Mouse (Mus musculus) MEL (cell line): ENCODE measurements around the gene Pcsk4. TPM values are rescaled to one million over a fixed set of nuclear protein-coding genes. Genes with fewer than 3 reads are reported as not detected.
A peak's percentile ranks its signal among the peaks of the same experiment; 100 is the strongest.

ENCODE experiments used
- DNase-seq: peaks from one replicate; pipeline ENCODE4 v3.0.0; 2011; ENCODE audit warnings: low read depth, low spot score
- H3K27ac ChIP-seq: 2 replicates; pipeline ENCODE4 v1.5.1; 2012; ENCODE audit warnings: low read depth, mild to moderate bottlenecking, control low read depth, low read length, moderate library complexity; ENCODE audit not compliant: control insufficient read depth
- H3K27me3 ChIP-seq, 2 experiments: fragments of 150-350 bp in 1 of 2; sonication (generic) in 1 of 2; 2 replicates each; pipeline ENCODE4 v1.6.1; 2012; ENCODE audit warnings: low read length in 2 of 2, mild to moderate bottlenecking in 2 of 2, improper control_type of control experiment in 1 of 2, moderate library complexity in 1 of 2; ENCODE audit not compliant: insufficient read depth in 2 of 2, control insufficient read depth in 1 of 2
- H3K36me3 ChIP-seq, 2 experiments: 2 replicates each; pipeline ENCODE4 v1.6.1; 2012 to 2014; ENCODE audit warnings: low read length in 2 of 2, improper control_type of control experiment in 1 of 2, inconsistent platforms in 1 of 2, mild to moderate bottlenecking in 1 of 2; ENCODE audit not compliant: insufficient read depth in 2 of 2, control insufficient read depth in 1 of 2
- H3K4me1 ChIP-seq, 2 experiments: fragments of 150-350 bp in 1 of 2; sonication (generic) in 1 of 2; 2 replicates each; pipeline ENCODE4 v1.6.1; 2012; ENCODE audit warnings: low read length in 2 of 2, improper control_type of control experiment in 1 of 2, mild to moderate bottlenecking in 1 of 2; ENCODE audit not compliant: insufficient read depth in 2 of 2, control insufficient read depth in 1 of 2
- H3K4me3 ChIP-seq, 2 experiments: fragments of 150-350 bp in 1 of 2; sonication (generic) in 1 of 2; 2 replicates each; pipeline ENCODE4 v1.5.1; 2012; ENCODE audit warnings: low read depth in 2 of 2, low read length in 2 of 2, mild to moderate bottlenecking in 2 of 2, moderate library complexity in 2 of 2, control low read depth in 1 of 2, improper control_type of control experiment in 1 of 2; ENCODE audit not compliant: control insufficient read depth in 1 of 2, insufficient read depth in 1 of 2
- H3K79me2 ChIP-seq: 2 replicates; pipeline ENCODE4 v1.6.1; 2012; ENCODE audit warnings: mild to moderate bottlenecking, low read length, moderate library complexity; ENCODE audit not compliant: control insufficient read depth, poor library complexity, insufficient read depth
- H3K9ac ChIP-seq: 2 replicates; pipeline ENCODE4 v1.6.1; 2012; ENCODE audit warnings: low read depth, mild to moderate bottlenecking, control low read depth, low read length, moderate library complexity; ENCODE audit not compliant: control insufficient read depth, poor library complexity, severe bottlenecking
- H3K9me3 ChIP-seq: fragments of 150-350 bp; sonication (generic); replicated peaks from 2 replicates; pipeline ENCODE4 v1.6.1; 2012; ENCODE audit warnings: mild to moderate bottlenecking, low read length, improper control_type of control experiment, moderate library complexity; ENCODE audit not compliant: insufficient read depth
- BHLHE40 ChIP-seq: IDR thresholded peaks from 2 replicates; pipeline ENCODE4 v1.6.1; 2012; ENCODE audit warnings: low read depth, mild to moderate bottlenecking, inconsistent platforms, low read length, improper control_type of control experiment, borderline replicate concordance
- CHD1 ChIP-seq: IDR thresholded peaks from 2 replicates; pipeline ENCODE4 v1.6.1; 2012; ENCODE audit warnings: low read depth, mild to moderate bottlenecking, inconsistent platforms, low read length, improper control_type of control experiment
- CHD2 ChIP-seq: IDR thresholded peaks from 2 replicates; pipeline ENCODE4 v1.6.1; 2011; ENCODE audit warnings: low read length, improper control_type of control experiment
- CTCF ChIP-seq, 3 experiments: IDR thresholded peaks in 2 of 3; conservative IDR thresholded peaks in 1 of 3; 2 replicates each; pipeline ENCODE4 v1.5.1; 2011 to 2012; ENCODE audit warnings: low read length in 3 of 3, low read depth in 2 of 3, mild to moderate bottlenecking in 2 of 3, improper control_type of control experiment in 1 of 3, inconsistent platforms in 1 of 3, mixed read lengths in 1 of 3, moderate library complexity in 1 of 3; ENCODE audit not compliant: control insufficient read depth in 1 of 3, insufficient read depth in 1 of 3, poor library complexity in 1 of 3, severe bottlenecking in 1 of 3
- E2F4 ChIP-seq: IDR thresholded peaks from 2 replicates; pipeline ENCODE4 v1.6.1; 2011; ENCODE audit warnings: low read depth, low read length, improper control_type of control experiment, borderline replicate concordance
- ELF1 ChIP-seq: IDR thresholded peaks from 2 replicates; pipeline ENCODE4 v1.6.1; 2014; ENCODE audit warnings: low read depth, mild to moderate bottlenecking, inconsistent platforms, low read length, improper control_type of control experiment, moderate library complexity
- EP300 ChIP-seq, 2 experiments: IDR thresholded peaks; 2 replicates each; pipeline ENCODE4 v1.6.1; 2011; ENCODE audit warnings: improper control_type of control experiment in 2 of 2, low read length in 2 of 2, low read depth in 1 of 2, mild to moderate bottlenecking in 1 of 2
- GABPA ChIP-seq: IDR thresholded peaks from 2 replicates; pipeline ENCODE4 v1.6.1; 2012; ENCODE audit warnings: low read depth, mild to moderate bottlenecking, inconsistent platforms, low read length, improper control_type of control experiment, moderate library complexity
- GATA1 ChIP-seq: IDR thresholded peaks from 2 replicates; pipeline ENCODE4 v1.6.1; 2011; ENCODE audit warnings: low read depth, low read length, improper control_type of control experiment
- JUND ChIP-seq: IDR thresholded peaks from 2 replicates; pipeline ENCODE4 v1.6.1; 2011; ENCODE audit warnings: low read depth, mild to moderate bottlenecking, improper control_type of control experiment, low read length
- MAFK ChIP-seq: IDR thresholded peaks from 2 replicates; pipeline ENCODE4 v1.6.1; 2011; ENCODE audit warnings: low read depth, mild to moderate bottlenecking, low read length, improper control_type of control experiment, borderline replicate concordance
- MAX ChIP-seq: IDR thresholded peaks from 2 replicates; pipeline ENCODE4 v1.6.1; 2011; ENCODE audit warnings: low read length, improper control_type of control experiment
- MAZ ChIP-seq: IDR thresholded peaks from 2 replicates; pipeline ENCODE4 v1.6.1; 2012; ENCODE audit warnings: low read depth, mild to moderate bottlenecking, inconsistent platforms, low read length, improper control_type of control experiment
- MEF2A ChIP-seq: IDR thresholded peaks from 2 replicates; pipeline ENCODE4 v1.6.1; 2014; ENCODE audit warnings: low read depth, mild to moderate bottlenecking, inconsistent platforms, low read length, improper control_type of control experiment; ENCODE audit not compliant: poor library complexity, insufficient replicate concordance, severe bottlenecking; ENCODE audit errors: extremely low read depth
- MXI1 ChIP-seq: IDR thresholded peaks from 2 replicates; pipeline ENCODE4 v1.6.1; 2011; ENCODE audit warnings: mild to moderate bottlenecking, low read depth, low read length, improper control_type of control experiment
- MYB ChIP-seq: IDR thresholded peaks from 2 replicates; pipeline ENCODE4 v1.6.1; 2011; ENCODE audit warnings: mild to moderate bottlenecking, low read depth, low read length, improper control_type of control experiment
- NELFE ChIP-seq: IDR thresholded peaks from 2 replicates; pipeline ENCODE4 v1.6.1; 2011; ENCODE audit warnings: low read depth, low read length, improper control_type of control experiment
- POLR2A ChIP-seq, 2 experiments: IDR thresholded peaks; 2 replicates each; pipeline ENCODE4 v1.6.1; 2011 to 2012; ENCODE audit warnings: low read length in 2 of 2, mild to moderate bottlenecking in 2 of 2, control low read depth in 1 of 2, improper control_type of control experiment in 1 of 2, low read depth in 1 of 2, moderate library complexity in 1 of 2; ENCODE audit not compliant: control insufficient read depth in 1 of 2, insufficient read depth in 1 of 2, poor library complexity in 1 of 2
- POLR2AphosphoS2 ChIP-seq: IDR thresholded peaks from 2 replicates; pipeline ENCODE4 v1.6.1; 2011; ENCODE audit warnings: low read length, improper control_type of control experiment
- POLR2AphosphoS5 ChIP-seq: IDR thresholded peaks from 2 replicates; pipeline ENCODE4 v1.6.1; 2012; ENCODE audit warnings: low read depth, borderline replicate concordance, mild to moderate bottlenecking, inconsistent platforms, low read length, moderate library complexity, mixed read lengths
- RAD21 ChIP-seq: IDR thresholded peaks from 2 replicates; pipeline ENCODE4 v1.6.1; 2011; ENCODE audit warnings: mild to moderate bottlenecking, low read depth, low read length, improper control_type of control experiment
- RCOR1 ChIP-seq: IDR thresholded peaks from 2 replicates; pipeline ENCODE4 v1.6.1; 2012; ENCODE audit warnings: low read depth, mild to moderate bottlenecking, inconsistent platforms, low read length, improper control_type of control experiment
- SIN3A ChIP-seq: IDR thresholded peaks from 2 replicates; pipeline ENCODE4 v1.6.1; 2012; ENCODE audit warnings: low read length, improper control_type of control experiment, inconsistent platforms
- SMC3 ChIP-seq: IDR thresholded peaks from 2 replicates; pipeline ENCODE4 v1.6.1; 2011; ENCODE audit warnings: low read depth, low read length, improper control_type of control experiment
- TAL1 ChIP-seq: IDR thresholded peaks from 2 replicates; pipeline ENCODE4 v1.6.1; 2012; ENCODE audit warnings: mild to moderate bottlenecking, inconsistent platforms, low read length, moderate library complexity, mixed read lengths
- TBP ChIP-seq: IDR thresholded peaks from 2 replicates; pipeline ENCODE4 v1.8.0; 2011; ENCODE audit warnings: low read depth, low read length, improper control_type of control experiment
- TCF12 ChIP-seq: IDR thresholded peaks from 2 replicates; pipeline ENCODE4 v1.6.1; 2014; ENCODE audit warnings: low read depth, mild to moderate bottlenecking, inconsistent platforms, low read length, improper control_type of control experiment, moderate library complexity
- USF1 ChIP-seq: IDR thresholded peaks from 2 replicates; pipeline ENCODE4 v1.6.1; 2014; ENCODE audit warnings: low read depth, mild to moderate bottlenecking, inconsistent platforms, low read length, improper control_type of control experiment, moderate library complexity
- USF2 ChIP-seq, 2 experiments: IDR thresholded peaks; 2 replicates each; pipeline ENCODE4 v1.6.1; 2011 to 2012; ENCODE audit warnings: improper control_type of control experiment in 2 of 2, low read length in 2 of 2, borderline replicate concordance in 1 of 2, inconsistent platforms in 1 of 2, low read depth in 1 of 2, mild to moderate bottlenecking in 1 of 2; ENCODE audit not compliant: insufficient read depth in 1 of 2
- ZC3H11A ChIP-seq: IDR thresholded peaks from 2 replicates; pipeline ENCODE4 v1.6.1; 2012; ENCODE audit warnings: low read depth, mild to moderate bottlenecking, inconsistent platforms, low read length, improper control_type of control experiment
- ZKSCAN1 ChIP-seq: IDR thresholded peaks from 2 replicates; pipeline ENCODE4 v1.6.1; 2012; ENCODE audit warnings: low read depth, mild to moderate bottlenecking, inconsistent platforms, low read length, improper control_type of control experiment, moderate library complexity
- ZMIZ1 ChIP-seq: IDR thresholded peaks from 2 replicates; pipeline ENCODE4 v1.6.1; 2012; ENCODE audit warnings: low read depth, mild to moderate bottlenecking, inconsistent platforms, low read length, improper control_type of control experiment, moderate library complexity
- ZNF384 ChIP-seq: IDR thresholded peaks from 2 replicates; pipeline ENCODE4 v1.6.1; 2012; ENCODE audit warnings: low read depth, mild to moderate bottlenecking, inconsistent platforms, low read length, improper control_type of control experiment
- polyA plus RNA-seq, 2 experiments: library from polyadenylated mRNA; stranded (reverse) in 1 of 2; unstranded in 1 of 2; fragments of >175 nt in 1 of 2; fragments of >200 nt in 1 of 2; gene quantifications; 2 replicates each; pipeline versions ENCODE4 v1.2.1 to v1.2.4; 2012; ENCODE audit warnings: low replicate concordance in 2 of 2, low read depth in 1 of 2; ENCODE audit not compliant: insufficient read length in 2 of 2, insufficient read depth in 1 of 2, missing spikeins in 1 of 2
- total RNA-seq: library from RNA; depleted of rRNA; stranded (reverse); fragments of 300-350 nt; gene quantifications from 2 replicates; pipeline ENCODE4 v1.2.3, GENCODE M21; 2012

Gene Pcsk4
- total and polyA plus RNA-seq, 3 experiments, result 6.5 to 23.1 TPM; not detected in 1

- Histone ChIP-seq H3K4me3 (peak overlapping the region; percentile 56 to 73), H3K9ac (peak overlapping the region; percentile 30), H3K27me3 (no peaks in the 10 kb centered on the region), H3K27ac (peak overlapping the region; percentile 8; the same call in 1 of the 2 replicates), H3K9me3 (no peaks in the 10 kb centered on the region), H3K4me1 (peaks cover 0 to 7% of the 10 kb centered on the region in 2 experiments; a peak in 1 of 4 replicates), H3K79me2 (no peaks in the 10 kb centered on the region), H3K36me3 (no peaks in the 10 kb centered on the region)
- TF ChIP-seq ELF1, result no peak
- no peak for TF ChIP-seq SIN3A
- TF ChIP-seq RAD21, result no peak
- TF ChIP-seq JUND, result no peak
- peak in 1 of 2 experiments; percentile 48; a peak in 1 of 4 replicates for TF ChIP-seq POLR2A (IDR thresholded peaks at IDR 0.05; ENCODE audit: control insufficient read depth in 1 of 2, insufficient read depth in 1 of 2, low read depth in 1 of 2, low read length in 2 of 2, poor library complexity in 1 of 2)
- TF ChIP-seq TBP, result no peak
- peak; percentile 11; the same call in 1 of the 2 replicates for TF ChIP-seq ZKSCAN1
- TF ChIP-seq ZC3H11A, result no peak
- no peak for TF ChIP-seq RCOR1
- no peak for TF ChIP-seq EP300 (IDR thresholded peaks at IDR 0.05; ENCODE audit: low read depth in 1 of 2, low read length in 2 of 2)
- no peak for TF ChIP-seq GABPA
- no peak for TF ChIP-seq CHD1
- TF ChIP-seq MYB, result no peak
- peak; percentile 85 for TF ChIP-seq MAZ
- TF ChIP-seq USF1, result peak; percentile 68
- TF ChIP-seq ZMIZ1, result no peak
- no peak for TF ChIP-seq MAFK
- no peak for TF ChIP-seq POLR2AphosphoS5
- peak; percentile 57 for TF ChIP-seq NELFE
- no peak for TF ChIP-seq USF2 (IDR thresholded peaks at IDR 0.05; ENCODE audit: borderline replicate concordance in 1 of 2, insufficient read depth in 1 of 2, low read depth in 1 of 2, low read length in 2 of 2)
- TF ChIP-seq POLR2AphosphoS2, result no peak
- no peak for TF ChIP-seq TAL1
- TF ChIP-seq MXI1, result peak; percentile 28
- TF ChIP-seq MEF2A, result no peak
- no peak for TF ChIP-seq CTCF (IDR thresholded peaks at IDR 0.05 in 2 of 3, conservative IDR thresholded peaks at IDR 0.05 in 1 of 3; ENCODE audit: control insufficient read depth in 1 of 3, insufficient read depth in 1 of 3, low read depth in 2 of 3, low read length in 3 of 3, poor library complexity in 1 of 3, severe bottlenecking in 1 of 3)
- TF ChIP-seq TCF12, result no peak
- no peak for TF ChIP-seq E2F4
- peak; percentile 91 for TF ChIP-seq CHD2
- no peak for TF ChIP-seq SMC3
- no peak for TF ChIP-seq ZNF384
- TF ChIP-seq GATA1, result no peak
- peak; percentile 65; the same call in 1 of the 2 replicates for TF ChIP-seq BHLHE40
- no peak for TF ChIP-seq MAX
- DNase-seq, result peak; percentile 92
Observed at GRCm38 (mm10) chr10:80371411-80371966, 42.2 kb upstream of the Pcsk4 start.
